Mouse (Mus musculus): ENCODE measurements at regions not wholly inside any gene's neighbourhood (a gene's known extent, or its start where the extent isn't known, plus 50 kb on each side); places are given as distances from the start of the nearest gene placed in this dataset.
"Not testable (repeated sequence)": the region's sequence is repeated elsewhere in the genome, so short reads cannot be mapped to it uniquely, and the experiment has no call there.

DNA sequence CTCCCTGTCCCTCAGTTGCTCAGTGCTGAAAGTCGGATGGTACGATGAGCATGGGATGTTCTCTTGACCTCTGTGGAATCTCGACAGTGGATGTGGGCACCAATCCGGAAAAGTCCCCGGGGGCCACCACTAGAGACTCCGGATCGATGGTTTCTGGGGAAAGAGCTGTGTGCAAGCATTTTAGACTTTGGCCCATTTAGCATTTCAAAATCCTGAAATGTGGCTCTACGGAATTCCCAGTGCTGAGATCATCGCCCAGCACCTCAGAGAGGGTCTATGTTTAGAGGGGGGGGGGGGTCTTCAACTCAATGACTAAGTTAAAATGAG is 68.6 kb downstream of the Tomm20 start:
- ATAC-seq: no peak

DNA sequence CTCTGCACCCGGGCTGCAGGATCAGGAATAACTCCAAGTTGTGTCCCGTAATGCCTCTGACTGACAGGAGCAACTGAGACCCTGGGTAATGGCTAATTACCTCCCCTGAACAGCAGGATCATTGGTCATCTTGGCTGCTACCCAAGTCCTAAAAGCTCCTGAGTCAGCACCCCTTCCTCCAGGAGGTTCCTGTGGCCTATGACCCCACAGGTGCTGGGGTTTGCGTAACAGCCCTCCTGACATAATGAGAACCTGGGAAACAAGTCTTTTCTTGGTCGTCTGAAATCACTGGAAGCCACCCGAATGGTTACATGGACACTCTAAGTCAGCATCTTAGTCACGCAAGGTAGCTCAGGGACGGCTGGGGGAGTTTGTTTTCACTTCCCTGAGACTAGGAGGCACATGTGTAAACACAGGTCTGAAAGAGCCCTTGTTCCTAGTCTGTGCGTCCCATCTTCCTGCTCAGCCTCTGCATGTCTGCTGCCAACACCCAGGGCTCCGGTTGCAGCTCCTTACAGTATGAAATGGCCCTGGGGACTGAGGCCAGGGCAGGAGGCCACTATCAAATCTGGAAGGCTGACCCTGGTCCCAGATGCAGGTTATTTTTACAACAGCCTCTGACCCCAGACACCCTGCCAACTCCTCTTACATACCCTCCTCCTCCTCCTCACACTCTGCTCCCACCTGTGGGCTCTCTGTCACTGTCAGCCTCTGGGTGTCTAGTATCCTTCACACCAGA is 69.2 kb downstream of the Tomm20 start:
- ATAC-seq: no peak

DNA sequence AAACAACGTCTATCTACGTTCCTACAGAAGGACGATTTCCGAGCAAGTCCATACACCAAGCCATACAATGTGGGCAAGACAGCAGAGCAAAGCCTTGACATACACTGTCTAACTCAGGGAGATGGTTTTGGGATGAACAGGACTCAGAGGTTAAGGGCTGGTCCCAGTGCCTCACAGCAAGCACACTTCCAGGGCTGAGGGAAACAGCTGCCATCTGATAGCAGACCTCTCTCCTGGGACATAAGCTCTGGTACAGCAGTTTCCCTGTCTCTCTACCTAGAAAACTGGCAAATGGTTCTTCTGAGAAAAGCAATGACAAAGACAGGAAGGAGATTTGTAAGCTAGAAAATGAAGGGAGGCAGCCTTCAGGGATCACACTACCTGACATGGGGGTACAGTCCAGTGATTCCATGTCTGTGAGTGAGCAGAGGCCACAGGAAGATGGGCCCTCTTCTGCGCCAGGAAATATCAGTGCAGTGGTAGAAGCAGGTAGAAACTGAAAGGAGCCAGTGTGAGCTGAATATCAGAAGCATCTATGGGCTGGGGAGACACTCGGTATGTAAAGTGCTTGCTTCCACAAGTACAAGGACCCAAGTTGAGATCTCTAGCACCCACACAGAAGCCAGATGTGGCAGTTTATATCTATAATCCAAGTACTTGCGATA is 70.0 kb downstream of the Tomm20 start:
- ATAC-seq: peak; percentile 74

DNA sequence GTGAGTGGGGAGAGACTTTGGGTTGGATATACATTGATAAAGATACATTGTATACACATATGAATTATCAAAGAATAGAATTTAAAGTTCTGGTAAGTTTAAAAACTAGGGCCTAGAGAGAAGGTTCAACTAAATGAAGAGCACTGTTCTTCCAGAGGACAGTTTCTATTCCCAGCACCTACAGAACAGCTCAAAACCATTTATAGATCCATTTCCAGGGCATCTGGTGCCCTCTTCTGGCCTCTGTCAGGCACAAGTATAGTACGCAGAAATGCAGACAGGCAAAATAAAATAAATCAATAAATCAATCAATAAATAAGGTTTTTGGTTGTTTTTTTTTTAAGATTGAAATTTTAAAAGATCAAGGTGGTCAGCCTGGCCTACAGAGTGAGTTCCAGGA is 70.8 kb downstream of the Tomm20 start:
- ATAC-seq: no peak

DNA sequence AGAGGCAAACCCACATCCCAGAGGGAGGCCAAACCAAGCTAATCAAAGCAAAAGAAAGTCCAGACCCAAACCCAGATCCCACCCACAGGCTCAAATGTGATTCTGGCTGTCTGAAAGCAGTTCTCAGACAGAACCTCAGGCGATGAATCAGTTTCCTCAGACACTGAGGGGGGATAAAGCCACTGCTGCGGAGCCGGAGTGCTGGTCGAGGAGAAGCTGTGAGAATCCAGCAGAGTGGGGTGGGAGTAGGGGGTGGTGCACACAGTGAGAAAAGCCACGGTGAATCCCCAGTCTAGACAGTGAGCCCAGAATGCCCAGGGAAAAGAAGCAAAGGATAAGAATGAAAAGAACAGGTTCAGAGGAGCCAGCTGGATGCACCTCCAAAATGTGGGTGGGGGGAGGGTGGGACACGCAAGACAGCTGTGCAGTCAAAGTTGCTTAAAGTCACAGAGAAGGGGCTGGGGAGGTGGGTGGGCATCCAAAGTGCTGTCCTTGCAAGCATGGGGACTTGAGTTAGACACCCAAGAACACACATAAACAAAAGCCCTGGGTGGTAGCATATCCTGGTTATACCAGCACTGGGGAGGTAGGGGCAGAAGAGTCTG is 71.4 kb downstream of the Tomm20 start:
- no peak for ATAC-seq

DNA sequence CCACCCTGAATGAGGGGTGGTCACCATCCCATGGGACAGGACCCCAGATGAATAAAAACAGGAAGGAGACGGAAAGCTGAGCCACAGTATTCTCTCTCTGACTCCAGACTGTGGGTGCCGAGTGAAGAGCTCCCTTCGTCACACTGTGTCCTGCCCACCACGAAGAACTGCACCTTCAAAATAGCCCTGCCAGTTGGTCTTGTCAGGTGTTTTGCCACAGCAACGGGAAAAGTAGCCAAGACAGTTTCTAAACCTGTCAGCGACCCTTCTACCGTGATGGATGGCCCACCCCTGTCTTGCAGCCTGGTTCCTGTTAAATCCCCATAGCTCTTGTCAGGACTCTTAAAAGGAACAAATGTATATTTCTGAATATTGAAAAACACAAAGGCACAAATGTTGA is 72.3 kb downstream of the Tomm20 start:
- ATAC-seq: no peak

DNA sequence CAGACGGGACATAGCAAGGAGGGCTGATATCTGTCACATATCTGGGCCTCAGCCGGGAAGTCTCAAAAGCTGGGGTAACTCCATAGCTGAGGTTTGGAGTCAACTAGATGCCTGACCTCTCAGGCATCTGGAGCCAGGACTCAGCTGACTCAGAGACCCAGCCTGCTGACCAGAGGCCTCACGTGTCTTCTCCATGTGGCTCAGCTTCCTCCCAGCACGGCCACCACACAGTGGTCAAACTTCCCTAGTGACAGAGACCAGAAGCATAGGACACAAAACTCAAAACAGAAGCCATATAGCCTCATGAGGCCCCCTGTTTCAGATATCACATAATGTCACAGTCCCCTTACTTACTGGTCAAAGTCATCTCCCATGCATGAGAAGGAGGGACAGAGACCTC is 73.1 kb downstream of the Tomm20 start:
- ATAC-seq: no peak

DNA sequence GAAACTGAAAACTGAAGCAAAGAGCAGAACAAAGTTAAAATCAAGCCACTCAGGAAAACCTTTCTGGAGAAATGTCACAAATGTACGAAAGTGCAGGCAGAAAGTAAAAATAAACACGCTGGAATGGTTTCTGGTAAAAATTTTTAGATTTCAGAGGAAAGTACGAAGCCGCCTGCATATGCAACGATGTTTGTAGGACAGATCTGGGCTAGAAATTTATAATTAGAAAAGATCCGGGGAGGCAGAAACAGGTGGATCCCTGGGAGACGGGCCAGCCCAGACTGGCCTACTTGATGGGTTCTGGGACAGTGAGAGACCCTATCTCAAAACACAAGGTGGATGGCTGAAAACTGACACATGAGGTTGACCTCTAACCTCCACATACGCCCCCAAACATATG is 73.5 kb downstream of the Tomm20 start:
- ATAC-seq: no peak

DNA sequence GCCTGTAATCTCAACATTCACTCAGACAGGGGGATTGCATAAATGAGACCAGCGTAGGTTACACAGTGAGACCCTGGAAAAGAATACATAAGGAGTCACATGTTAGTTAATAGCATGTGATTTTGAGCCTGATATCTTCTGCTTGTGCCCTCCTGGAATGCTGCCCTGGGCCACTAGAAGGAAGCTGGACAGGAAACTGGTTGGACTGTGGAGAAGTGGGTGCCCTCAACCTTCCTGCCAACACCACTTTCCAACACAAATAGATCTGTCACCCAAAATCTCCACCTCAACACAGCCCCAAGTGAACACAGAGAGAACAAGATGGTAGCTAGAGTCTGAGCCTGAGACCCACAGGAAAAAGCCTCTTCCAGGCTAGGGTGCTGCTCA is 76.2 kb downstream of the Tomm20 start:
- ATAC-seq: no peak

DNA sequence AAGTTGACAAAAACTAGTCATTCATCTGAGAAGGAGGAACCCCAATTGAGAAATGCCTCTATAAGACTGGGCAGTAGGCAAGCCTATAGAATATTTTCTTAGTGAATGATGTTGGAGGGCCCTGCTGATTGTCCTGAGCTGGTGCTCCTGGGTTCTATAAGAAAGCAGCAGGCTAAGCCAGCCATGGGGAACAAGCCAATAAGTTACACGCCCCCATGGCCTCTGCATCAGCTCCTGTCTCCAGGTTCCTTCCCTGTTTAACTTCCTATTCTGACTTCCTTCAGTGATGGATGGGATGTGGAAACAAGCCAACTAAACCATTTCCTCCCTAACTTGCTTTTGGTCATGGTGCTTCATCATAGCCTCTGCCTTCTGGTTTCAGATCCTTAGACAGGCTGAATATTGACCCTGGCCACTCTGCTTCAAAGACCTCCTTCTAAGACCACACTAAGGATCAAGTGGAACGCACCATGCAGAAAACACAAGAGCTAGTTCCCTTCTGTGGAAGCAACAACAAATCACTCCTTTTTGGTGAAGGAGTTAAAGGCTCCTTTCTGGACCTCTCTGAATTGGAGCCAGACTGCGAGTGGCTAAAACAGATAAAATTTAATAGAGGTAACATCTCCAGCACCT is 76.7 kb downstream of the Tomm20 start:
- ATAC-seq: no peak

DNA sequence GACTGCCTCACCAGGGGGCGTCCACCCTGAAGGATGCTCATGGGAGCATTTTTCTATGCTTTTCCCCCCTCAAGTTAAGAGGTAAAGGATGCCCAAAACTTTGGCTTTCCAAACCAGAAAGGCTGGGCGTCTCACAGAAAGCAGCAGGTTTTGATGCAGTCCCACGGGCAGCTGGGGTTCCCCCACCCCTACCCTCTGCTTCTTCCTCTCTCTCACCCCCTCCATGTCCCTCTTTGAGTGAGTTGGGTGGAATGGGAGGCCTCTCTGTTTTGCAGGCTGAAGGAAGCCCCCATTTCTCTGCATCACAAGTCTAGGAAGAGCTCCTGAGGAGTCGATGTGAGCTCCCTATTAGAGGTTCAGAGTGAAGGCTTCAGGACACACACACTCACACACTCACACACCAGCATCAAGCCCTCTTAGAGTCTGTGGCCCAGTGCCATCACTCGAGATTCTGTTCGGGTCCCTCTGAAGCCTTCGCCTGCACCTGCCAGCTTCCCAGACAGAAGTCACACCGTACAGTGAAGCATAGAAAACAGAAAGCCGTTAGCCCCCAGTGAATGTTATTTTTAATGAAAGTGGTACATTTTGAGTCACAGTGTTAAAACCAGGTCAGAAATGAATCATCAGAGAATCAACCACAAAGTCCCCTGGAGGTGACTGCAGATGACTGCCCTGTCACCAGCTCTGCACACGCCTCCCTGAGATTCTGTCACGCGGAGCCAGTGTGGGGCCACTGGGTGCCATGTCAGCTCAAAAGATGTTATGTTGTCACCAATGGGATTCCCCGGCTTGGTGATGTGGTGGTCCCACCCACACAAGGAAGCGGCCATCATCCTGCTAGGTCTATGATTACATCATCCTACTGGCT is 78.3 kb downstream of the Tomm20 start:
- ATAC-seq: peak; percentile 92

DNA sequence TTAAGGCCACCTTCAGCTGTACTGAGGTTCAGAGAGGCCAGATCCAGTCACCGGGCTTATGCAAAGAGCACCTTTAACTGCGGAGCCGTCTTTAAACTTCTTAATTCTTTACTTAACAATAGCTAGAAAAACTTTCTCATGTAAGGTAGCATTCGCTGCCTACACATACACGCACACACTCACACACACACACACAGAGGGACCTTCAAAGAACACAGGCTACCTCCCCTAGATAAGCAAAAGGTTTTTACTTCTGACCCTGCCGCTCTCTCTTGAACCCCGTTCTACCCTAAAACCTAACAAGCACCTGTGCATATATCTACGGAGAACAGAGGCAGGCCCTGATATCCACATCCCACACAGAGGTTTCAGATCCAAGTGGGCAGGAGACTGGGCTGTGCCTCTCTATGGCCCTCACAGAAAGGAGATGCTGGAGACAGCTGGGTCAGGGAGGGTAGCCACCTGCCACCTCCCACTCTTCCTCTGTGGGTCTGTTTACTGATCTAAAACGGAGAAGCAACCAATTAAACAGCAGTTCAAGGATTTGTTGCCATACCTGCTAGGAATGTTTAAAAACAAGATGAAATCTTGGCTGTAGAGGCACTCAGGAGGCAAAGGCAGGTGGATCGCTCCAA is 81.2 kb downstream of the Tomm20 start:
- ATAC-seq: no peak

DNA sequence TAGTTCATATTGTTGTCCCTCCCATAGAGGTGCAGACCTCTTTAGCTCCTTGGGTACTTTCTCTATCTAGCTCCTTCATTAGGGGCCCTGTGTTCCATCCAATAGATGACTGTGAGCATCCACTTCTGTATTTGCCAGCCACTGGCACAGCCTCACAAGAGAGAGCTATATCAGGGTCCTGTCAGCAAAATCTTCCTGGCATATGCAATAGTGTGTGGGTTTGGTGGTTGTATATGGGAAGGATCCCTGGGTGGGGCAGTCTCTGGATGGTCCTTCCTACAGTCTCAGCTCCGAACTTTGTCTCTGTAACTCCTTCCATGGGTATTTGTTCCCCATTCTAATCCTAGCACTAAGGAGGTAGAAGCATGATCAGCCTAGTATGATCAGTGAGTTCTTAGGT is 82.0 kb downstream of the Tomm20 start:
- ATAC-seq: not testable (repeated sequence)

DNA sequence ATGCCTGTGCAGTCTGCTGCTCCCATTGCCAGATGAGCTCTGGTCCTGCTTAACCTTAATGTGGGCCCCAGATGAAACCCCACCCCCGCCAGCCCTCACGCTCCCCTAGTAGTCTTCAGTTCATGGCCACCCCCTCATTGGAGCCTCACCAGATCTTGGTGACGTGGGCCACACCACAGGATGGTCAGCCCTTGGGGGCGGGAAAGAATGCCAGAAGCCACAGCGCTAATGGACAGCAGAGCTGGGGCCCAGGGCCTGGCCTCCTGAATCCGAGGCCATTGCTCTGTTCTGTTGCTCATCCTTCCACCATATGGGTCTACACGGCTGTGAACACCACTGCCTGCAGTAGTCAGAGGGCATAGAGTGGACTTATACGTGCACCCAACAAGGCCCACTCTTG is 83.9 kb downstream of the Tomm20 start:
- no peak for ATAC-seq

DNA sequence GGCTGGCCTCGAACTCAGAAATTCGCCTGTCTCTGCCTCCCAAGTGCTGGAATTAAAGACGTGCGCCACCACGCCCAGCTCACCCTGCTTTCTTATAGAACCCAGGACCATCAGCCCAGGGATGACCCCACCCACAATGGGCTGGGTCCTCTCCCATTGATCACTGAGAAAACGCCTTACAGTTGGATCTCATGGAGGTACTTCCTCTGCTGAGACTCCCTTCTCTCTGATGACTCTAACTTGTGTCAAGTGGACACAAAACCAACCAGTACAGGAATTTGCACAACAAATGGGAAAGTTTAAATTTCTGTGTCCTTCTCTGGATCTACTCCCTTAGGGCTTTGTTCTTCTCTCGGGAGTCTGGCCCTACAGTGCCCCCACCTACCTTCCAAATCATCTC is 85.0 kb downstream of the Tomm20 start:
- no peak for ATAC-seq

DNA sequence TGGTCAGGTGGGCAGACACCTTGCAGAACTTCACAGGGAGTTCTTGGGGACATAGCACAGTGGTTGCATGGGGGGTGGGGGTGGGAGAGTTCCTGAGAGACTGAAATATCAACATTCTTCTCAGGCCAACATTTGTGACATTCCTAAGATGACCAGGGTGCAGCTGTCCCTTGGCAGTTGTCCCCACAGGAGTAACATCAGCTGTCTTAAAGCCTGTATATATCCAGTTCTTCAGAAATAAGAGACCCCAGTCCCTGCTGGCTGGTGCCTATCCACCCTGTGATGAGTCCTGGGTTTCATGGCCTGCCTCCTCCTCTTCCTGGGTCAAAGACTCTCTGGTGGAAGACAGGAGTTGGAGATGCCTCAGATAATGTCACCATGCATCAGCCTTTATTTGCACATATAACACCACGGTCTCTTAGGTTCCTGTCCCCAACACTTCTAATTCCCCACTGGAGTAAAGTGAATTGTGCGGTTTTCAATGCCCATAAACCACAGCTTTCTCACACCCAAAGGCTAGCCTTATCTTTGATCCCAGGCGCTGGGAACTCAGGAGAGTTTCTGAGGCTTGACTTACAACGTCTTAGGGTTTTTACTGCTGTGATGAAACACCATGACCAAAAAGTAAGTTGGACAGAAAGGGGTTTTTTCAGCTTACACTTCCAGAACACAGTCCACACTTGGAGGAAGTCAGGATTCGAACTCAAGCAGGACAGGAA is 85.8 kb downstream of the Tomm20 start:
- ATAC-seq: no peak

DNA sequence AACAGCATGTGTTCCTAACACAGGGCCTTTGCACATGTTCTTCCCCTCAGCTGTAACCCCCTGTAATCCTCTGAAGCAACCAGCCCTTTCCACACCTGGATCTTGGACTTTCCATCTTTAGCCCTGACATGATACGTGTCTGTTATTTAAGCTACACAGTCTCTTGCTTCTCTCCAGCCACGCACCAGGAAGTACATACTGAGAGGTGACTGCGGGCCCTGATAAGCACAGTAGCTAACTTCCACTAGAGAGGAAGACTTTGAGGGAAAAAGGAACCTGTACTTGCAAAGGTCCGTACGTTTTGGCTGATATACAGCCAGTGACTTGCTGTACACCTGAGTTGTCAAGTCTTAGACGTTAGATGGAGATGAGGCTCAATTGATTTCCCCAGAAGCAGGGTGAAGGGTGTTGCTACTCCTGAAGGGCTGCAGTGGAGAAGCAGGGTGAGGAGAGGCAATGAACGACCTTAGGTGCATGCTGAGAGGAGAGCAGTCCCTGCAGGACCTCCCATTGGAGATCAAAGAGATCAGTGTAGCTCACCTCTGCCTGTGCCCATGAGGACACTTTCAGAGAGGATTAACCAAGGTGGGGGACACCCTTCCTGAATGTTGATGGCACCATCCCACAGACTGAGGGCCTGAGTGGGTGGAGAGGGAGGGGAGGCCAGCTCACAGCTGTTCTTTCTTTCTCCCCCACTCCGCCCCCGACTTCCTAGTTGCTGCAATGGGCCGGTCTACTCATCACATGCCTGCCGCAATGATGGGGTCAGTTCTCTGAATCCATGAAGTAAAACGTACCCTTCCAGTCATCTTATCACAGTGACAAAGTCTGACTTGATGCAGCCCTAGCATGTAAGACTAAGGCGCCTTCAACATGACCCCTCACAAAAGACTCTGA is 88.1 kb downstream of the Tomm20 start:
- no peak for ATAC-seq

DNA sequence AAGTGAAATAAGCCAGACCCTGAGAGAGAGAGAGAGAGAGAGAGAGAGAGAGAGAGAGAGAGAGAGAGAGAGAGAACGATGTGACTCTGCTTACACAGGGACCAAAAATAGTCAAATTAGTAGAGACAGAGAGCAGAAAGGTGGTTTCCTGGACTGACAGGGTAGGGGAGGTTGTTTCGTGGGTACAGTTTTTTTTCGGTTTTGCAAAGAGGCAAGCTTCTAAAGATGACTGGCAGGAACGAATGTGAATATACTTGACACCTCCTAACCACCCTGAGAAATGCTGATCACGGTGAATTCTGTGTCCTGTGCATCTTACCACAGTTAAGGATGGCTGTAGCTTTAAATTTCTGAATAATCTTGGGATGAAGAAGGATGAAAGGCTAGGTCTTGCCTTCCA is 89.7 kb downstream of the Tomm20 start:
- ATAC-seq: peak; percentile 80

DNA sequence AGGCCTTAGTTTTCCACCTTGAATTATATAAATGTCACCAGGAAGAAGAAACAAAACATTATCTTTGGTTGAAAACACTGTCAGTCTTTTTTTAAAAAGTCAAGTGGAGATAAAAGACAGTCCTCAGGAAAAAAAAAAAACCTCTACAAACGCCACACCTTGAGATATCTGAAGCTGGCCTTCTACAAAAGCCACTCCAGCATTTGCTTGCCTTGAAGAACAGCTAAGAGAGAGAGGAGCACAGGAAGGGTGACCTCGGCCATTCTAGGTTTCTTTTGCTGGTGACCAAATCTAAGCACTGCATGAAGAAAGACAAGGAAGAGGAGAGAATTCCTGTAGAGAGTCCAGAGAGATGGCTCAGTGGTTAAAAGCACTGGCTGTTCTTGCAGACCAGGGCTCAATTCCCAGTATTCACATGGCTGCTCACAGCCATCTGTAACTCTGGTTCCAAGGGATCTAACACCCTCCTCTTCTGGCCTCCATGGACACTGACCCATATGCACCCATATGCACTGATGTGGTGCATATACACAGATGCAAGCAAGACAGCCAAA is 90.5 kb downstream of the Tomm20 start:
- no peak for ATAC-seq
